Mouse (Mus musculus) C2C12 (cell line): Measurements from ENCODE around the gene Nfic.

Experiments
- CEBPB ChIP-seq: IDR thresholded peaks from one replicate; pipeline ENCODE4 v1.6.1; 2011; ENCODE audit warnings: low read depth, mild to moderate bottlenecking, control low read depth, moderate library complexity
- CTCF ChIP-seq: IDR thresholded peaks from one replicate; pipeline ENCODE4 v1.5.1; 2011; ENCODE audit not compliant: control insufficient read depth, insufficient read depth, insufficient read length
- MAX ChIP-seq: IDR thresholded peaks from one replicate; pipeline ENCODE4 v1.6.1; 2011; ENCODE audit warnings: mild to moderate bottlenecking, control low read depth
- USF1 ChIP-seq: IDR thresholded peaks from one replicate; pipeline ENCODE4 v1.6.1; 2011; ENCODE audit warnings: low read depth, mild to moderate bottlenecking, control low read depth, moderate library complexity

GRCm38 (mm10) chr10:81432169-81432867 lies 23.1 kb downstream of the Nfic start:
- no peak for TF ChIP-seq CTCF
- TF ChIP-seq CEBPB = no peak
- TF ChIP-seq USF1 = no peak
- no peak for TF ChIP-seq MAX
